Mouse (Mus musculus): Measurements from ENCODE around the gene Txnrd2.

- TF ChIP-seq CTCF (conservative IDR thresholded peaks at IDR 0.05; ENCODE audit: low read length) (no peak), NANOG (IDR thresholded peaks at IDR 0.05; ENCODE audit: borderline replicate concordance, low read length) (no peak), POU5F1 (IDR thresholded peaks at IDR 0.05; ENCODE audit: borderline replicate concordance, low read length) (no peak)
Measured at GRCm38 (mm10) chr16:18383045-18383726, 43.0 kb upstream of the Txnrd2 start.
